Mouse (Mus musculus) adrenal gland, postnatal 25 days (tissue): Measurements from ENCODE around the gene Edrf1. TPM values are rescaled to one million over a fixed set of nuclear protein-coding genes. Genes with fewer than 3 reads are reported as not detected.

ENCODE experiments used
- DNase-seq: peaks from one replicate; pipeline ENCODE4 v3.0.0; 2021; ENCODE audit warnings: mixed read lengths
- long read RNA-seq: library from polyadenylated mRNA; stranded (forward); transcript quantifications from one replicate; pipeline ENCODE4 v2.0.0, GENCODE M21; 2021
- total RNA-seq: library from RNA; stranded (reverse); gene quantifications from 2 replicates; pipeline ENCODE4 v1.2.3, GENCODE M21; 2021

The Edrf1 gene
- 20.7 and 22.8 TPM in 2 replicates for total RNA-seq
- long read RNA-seq, full-length matches to known transcripts, result 4 of 13 reads
- long read RNA-seq, partial matches to known transcripts, result 4 of 13 reads
- long read RNA-seq, other reads (novel, unspliced or antisense), result 5 of 13 reads

DNA sequence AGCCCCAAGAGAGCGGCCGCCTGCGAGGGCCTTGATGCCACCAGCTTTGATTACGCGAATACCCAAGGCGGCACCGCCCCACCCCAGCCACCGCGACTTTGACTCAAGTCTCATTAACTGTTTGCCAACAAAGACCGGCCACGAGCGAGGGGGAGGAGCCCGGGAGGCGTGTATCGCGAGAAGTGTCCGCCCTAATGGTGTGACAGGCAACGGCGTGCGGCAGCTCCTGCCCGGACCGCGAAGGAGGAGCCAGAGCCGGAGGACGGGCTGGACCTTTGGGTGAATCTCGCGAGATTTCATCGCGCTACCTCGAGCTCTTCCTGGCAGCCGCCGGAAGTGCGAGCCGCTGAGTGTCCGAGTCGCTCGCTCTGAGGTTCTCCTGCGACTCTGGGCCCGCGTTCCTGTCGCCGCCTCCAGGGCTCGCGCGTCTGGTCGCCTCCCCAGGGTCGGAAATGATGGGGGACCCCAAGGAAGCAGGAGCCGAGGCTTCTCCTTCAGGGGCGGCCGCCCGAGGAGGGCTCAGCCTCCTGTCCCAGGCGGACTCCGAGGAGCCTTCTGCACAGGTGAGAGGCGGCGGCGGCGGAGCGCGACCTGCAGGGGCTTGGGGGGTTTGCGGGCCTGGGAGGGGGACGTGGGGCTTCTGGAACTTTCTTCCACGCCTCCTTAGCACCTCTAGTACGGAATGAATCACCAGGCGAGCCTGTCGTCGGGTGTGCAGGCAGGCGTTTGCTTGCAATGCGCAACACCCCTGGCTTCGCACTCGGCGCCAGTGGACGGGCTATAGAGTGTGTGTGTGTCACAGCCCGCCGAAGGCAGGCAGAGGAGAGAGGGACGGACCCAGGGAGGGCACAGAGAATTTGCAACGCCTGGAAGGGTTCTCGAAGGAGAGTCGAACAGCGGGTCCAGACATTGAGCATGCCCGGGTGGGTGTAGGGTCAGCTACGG lies at the start of gene Edrf1:
TSS of gene Edrf1 (plus strand) at position 183 of the 945 bp plus-strand sequence.
- peak; percentile 96 for DNase-seq

DNA sequence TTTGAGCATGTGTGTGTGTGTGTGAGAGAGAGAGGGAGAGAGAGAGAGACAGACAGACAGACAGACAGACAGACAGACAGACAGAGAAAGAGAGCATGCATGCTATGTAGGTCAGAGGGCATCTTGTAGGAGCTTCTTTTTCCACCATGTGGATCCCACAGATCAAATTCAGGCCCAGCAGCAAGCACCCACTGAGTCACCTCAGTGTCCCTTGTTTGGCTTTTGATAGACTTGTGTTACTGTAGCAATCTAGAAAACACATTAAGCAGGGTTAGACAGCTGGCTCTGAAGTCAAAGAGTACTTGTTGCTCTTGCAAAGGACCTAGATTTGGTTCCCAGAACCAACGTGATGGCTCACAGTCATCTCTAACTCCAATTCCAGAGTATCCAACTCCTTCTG lies 45.6 kb upstream of the Edrf1 start:
- no peak for DNase-seq

DNA sequence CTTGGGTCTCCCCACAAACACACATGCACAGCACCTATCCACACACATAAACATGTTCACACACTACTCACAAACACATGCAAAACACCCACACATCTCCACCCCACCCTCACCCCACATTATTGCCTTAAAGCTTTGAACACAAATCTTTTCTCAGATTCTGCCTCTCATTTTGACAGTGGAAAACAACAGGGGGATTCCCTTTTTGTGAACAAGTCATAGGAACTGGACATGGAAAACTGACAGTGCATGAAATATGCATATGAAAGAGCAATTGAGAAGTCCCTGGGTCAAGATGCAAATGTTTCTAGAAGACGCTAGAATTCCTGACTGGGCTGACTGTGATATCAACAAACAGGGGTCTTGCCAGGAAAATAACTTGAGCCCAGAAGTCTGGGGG lies 36.8 kb upstream of the Edrf1 start:
- no peak for DNase-seq

DNA sequence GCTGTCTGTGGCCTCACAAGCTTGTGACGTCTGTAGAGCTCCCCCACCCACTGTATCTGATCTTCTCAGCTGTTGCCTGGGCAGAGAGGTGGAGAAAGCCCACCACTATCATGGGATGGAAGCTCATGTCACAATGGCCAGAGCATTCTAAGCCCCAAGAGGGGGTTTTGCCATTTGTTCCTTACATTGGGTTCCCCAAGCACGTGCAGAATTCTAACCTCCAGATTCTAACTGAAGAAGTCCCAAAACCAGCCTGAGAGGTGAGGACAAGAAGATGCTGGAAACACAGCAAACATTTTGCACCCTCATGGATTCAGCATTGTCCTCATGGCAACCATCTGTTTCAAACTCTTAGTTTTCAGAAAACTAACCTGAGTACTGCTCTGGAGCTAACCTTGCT lies 35.3 kb upstream of the Edrf1 start, which contains the start of gene Tex36:
TSS of gene Tex36 (minus strand) at position 101 of the 400 bp plus-strand sequence.
- no peak for DNase-seq

DNA sequence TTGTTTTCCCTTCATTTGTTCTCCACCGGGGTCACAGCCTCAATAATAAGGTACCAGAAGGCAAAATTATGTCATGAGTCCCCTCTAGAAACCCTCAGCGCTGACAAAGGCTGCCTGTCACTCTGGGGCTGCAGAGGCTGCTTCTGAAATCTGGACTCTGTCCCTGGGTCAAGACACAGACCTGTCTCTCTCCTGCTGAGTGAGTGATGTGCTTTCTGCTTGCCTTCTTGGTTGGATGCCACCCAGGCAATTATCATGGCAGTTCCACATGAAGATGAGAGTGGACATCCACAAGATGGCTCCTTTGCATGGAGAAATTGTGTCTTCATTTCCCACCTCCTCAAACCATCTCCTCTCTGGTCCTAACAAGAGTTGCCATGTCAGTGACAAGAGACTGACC lies 34.2 kb upstream of the Edrf1 start:
- DNase-seq, result no peak

DNA sequence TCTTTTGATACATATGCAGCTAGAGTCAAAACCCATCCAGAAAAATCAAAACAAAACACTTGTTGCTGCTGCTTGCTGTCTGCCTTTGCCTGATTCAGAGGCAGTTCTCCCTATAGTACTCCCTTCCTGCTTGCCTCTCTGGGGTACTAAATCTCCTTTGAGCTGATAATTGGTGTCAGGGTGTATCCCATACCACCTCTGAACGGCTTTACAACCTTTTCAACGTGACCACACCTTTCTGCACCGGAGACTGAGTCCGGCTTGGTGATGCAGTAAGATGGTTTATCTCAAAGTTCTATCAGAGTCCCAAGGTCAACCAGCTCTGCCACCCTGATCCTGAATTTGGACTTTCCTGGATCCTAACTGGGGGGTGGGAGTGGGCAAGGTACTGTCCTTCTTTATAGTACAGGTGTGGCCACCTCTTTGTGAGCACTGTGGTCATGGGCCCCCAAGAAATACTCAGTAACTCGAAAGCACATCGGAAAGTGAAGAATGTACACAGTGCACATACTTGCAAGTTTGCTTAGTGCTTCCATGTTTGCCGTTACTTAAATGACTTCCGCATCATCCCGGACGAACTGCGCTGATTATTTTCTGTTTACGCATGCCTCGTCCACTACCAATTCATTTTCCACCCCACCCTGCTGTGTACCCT lies 32.8 kb upstream of the Edrf1 start:
- no peak for DNase-seq

DNA sequence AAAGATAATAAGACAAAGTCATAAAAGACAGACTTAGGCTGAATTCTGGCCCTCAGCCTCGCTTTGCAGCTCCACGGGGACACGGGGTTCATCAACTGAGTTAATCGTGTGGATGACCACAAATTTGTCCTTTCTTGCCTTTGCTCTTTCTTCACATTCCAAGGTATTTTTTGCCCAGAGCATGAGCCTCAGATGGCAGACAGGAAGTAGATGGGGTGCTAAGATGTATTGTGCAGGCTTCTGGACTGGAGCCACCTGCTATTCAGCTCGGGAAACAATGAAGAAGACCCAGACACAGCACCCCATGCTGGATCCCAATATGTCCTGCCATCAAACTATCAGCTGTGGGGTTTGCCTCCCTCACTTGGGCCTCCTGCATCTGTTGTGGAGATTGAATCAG lies 30.0 kb upstream of the Edrf1 start:
- DNase-seq, result no peak

DNA sequence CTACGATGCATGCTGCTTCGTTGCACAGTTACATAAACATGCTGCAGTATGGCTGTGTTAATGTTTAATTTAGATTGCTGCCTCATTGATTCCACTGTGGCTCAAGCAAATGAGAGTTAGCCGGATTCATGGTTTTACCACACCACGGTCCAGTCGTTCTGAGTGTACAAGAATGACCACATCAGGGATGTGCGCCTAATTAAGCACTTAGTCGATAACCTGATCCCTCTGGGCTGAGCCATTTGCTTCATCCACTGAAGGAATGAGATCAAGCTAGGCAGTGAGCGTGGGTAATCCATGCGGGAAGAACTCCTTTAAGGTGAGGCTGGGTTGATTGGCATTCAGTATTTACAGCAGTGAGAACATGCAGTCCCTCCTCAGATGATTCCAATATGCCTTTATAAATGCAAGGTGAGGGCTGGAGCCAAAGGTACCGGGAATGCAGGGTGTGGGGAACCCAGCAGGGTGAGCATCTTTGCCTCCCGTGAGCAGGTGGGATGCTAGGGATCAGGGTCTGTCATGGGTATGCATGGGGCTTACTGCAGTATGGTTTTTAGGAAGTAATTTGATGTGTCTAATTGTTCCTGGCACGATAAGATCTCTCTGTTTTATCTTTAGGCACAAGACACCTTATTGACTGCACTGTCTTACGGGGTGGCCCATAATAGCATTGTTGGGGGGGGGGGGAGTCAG lies 29.3 kb upstream of the Edrf1 start:
- no peak for DNase-seq

DNA sequence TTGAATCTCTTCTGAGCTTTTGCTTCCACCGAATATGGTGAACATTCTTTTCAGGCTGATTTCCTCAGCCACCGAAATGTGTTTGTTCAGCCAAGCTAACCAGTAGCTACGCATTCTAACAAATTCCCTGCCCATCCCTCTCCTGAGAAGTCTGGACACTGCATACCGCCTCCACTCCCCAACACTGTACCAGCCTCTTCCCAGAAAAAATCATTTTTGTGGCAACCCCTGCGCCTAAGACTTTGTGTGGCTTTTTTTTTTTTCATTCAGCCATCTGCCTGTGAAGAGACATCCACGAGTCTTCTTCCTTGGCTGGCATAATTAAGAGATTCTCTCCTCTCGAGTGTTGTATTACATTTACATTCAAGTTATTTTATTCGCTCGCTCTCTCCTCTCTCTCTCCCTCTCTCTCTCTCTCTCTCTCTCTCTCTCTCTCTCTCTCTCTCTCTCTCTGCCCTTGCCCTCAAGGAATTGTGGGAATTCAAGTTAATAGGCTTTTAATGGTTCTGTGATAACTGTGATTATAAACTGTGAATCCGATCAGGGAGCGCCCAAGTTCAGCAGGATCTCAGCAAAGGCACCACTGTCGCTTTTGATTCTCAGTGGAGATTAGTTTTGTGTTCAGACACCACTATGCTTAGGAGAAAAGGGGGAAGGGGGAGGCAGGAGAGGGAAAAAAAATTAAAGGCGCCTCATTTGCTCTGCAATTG lies 28.6 kb upstream of the Edrf1 start:
- DNase-seq, result no peak

DNA sequence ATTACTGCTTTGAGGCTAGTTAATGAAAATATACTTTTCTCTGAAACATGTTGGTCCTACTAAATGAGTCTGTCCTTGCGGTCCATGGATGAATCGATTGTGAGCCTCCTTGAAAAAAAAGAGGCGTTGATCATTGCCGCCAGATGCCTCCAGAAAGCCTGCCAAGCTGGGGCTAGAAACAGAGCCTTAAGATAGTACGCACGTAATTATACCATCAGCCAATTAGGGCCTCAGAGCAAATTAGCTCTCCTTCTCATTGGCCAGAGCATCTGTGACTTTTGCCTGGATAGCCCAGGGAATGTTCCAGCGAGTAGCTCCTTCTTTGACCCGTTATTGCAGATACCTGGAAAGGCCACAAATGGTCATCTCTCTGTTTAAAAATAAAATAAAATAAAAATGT lies 27.8 kb upstream of the Edrf1 start:
- DNase-seq, result no peak

DNA sequence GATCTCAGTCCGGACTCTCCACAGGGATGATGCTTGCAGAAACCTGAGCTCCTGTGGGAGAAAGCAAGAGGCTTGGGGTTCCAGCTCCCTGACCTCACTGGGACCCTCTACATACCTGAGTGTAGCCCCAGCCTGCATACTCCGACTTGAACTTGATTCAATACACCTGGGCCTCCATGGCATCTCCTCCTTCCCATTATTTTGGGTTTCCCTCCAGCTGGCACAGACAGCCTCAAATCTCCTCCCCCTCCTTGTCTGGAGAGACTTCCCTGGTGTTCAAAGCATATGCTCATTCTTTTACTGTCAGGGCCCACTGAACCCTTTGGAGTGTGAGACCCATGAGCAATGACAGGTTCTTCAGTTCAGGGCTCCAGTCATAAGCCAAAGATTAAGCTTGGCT lies 24.4 kb upstream of the Edrf1 start:
- DNase-seq, result no peak

DNA sequence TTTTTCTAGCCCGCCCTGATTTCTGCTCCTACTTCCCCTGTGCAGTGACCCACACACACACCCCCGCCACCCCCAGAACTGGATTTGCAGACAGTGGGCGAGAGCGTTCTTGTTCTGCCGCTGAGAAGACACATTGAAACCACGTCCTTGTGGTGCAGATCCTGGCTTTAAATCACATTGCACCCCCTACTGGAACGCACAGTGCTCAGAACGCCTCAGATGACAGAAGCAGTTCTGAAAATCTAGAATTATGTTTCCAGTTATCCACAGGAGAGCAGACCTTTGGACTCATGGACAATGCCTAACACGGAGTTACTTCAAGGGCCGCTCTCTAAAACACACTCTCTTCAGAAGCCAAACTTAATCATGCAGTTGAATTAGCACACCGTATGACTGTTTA lies 16.6 kb upstream of the Edrf1 start:
- DNase-seq, result no peak

DNA sequence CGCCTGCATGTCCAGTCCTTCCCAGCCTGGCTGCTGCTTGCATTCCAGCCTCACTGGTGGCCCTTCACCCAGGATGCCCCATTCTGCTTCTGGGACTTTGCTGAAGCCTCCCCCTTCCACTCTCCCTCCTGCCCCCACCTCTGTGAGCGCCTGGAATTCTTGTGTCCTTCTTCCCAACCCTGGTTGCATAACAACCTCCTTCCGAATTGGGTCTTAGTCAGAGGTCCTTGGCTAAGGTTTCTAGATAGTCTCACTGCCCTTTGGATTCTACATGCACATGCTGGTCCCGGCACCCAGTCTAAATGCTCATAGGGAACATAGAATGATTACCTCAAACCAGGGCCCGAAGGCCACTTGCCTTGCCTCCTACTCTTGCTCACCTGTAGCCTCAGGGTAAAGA lies 14.1 kb upstream of the Edrf1 start:
- no peak for DNase-seq

DNA sequence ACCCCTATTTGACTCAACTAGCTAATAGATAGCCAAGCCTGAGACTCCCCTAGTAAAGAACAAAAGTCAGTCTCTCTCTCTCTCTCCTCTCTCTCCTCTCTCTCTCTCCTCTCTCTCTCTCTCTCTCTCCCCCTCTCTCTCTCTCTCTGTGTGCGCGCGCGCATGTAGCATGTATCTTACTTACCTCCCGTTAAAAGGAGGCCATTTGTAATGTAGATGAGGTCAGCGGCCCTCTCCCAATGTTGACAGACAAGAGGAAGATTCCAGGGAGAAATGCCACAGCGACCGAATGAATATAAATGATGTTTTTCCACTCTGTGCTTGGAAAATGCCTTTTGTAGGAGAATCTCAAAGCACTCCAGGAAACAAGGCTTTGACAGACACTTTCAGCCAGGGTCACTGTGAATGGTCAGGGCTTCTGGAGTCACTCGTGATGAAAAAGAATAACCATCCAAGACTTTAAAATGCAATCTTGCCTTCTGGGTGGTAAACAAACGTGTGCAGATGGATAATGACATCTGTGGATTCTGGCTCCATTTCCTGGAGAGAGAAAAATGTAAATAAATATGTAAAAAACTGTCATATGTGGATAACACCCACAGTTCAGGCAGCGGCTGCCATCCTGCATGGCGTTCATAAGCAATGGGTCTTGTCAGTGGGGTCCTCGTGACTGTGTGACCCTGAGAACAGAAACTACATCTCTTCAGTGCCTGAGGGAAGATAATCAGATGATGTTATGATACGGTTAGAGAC lies 10.0 kb upstream of the Edrf1 start:
- no peak for DNase-seq

DNA sequence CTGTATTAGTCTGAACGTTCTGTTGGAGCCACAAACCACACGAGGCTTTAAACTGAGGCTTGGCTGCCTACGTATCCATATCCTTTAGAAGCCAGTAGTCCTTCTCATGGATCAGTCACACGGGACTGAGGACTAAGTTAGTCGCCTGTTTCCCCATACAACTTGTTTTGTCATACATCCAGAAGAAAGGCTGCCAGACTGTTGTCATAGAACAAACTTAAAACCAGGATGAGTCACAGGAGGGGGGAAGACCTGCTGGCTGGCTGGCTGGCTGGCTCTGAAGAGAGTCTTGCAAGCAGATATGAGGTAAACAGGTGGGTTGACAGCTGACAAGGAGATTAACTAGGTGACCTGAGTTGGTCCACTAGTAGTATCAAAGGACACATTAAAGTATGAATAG lies 6.5 kb upstream of the Edrf1 start:
- DNase-seq, result no peak

DNA sequence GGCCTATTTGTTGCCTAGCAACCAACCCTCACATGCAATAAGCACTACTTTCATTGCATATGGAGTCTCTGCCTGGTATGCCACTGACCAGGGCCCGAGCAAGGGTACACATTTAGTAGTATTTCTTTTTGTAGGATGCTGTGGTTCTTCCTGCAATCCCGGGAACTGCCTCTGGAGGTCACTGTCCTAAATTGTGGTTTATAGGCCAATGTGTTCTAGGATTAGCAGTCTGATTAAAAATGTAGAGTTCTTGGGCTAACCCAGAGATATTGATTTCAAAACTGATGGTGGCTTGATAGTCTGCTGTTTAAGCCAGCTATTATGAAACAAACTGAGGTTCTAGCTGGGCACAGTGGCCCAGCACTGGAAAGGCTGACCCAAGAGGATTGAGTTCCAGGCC lies 4.9 kb upstream of the Edrf1 start:
- peak; percentile 57 for DNase-seq

DNA sequence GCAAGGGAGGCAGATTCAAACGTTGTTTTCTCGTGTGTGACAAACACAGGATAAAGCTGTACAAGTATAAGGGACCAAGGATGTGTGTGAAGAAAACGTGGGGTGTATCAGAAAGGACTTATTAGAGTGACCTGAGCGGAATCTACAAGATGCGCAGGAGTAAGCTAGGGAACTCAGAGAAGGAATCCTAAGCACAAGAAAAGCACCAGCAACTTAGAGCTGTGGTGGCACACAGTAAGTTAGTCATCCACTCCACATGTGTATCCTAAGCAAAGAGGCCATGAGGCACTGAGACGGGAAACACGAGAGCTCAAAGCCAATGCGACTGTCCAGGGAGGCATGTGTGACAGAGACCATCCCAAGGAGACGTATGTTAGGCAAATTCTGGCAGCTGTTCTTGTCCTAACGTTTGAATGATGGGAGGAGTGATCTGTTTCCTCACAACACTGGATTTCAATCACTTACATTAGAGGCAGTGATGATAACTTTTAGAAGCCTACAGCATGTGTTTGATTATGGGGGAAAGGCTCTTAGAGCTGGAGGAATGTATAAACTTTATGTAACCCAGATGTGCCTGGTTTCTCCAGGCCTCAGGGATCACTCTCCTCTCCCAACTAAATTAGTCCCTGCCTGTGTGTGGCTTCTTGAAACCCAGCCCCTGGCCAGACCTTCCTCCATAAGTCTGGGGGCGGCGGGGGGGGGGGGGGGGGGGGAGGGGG lies 2.3 kb upstream of the Edrf1 start:
- no peak for DNase-seq

DNA sequence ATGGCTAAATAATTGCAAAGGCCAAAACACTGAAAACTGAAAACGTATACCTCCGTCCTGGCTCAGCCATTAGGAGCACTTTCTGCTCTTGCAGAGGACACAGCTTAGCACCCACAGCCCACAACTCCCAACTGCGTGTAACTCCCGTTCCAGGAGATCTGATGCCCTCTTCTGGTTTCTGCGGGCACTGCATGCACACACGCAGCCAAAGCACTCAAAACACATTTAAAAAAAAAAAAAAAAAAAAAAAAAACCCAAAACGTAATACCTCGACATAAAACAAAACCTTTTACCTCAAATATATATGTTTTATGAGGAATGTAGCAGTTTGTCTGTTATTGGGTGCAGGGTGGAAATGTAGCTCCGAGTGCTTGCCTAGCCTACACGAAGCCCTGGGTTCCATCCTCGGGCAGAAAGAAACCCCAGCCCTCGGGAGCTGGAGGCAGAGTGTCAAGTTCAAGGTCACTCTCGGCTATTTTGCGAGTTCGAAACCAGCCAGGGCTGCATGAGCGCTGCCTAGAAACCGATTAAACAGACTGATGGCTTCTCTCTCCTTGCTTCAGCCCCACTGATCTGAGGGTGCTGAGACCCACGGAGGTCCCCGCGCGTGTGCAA lies 498 bp upstream of the Edrf1 start:
- DNase-seq, result peak; percentile 86

DNA sequence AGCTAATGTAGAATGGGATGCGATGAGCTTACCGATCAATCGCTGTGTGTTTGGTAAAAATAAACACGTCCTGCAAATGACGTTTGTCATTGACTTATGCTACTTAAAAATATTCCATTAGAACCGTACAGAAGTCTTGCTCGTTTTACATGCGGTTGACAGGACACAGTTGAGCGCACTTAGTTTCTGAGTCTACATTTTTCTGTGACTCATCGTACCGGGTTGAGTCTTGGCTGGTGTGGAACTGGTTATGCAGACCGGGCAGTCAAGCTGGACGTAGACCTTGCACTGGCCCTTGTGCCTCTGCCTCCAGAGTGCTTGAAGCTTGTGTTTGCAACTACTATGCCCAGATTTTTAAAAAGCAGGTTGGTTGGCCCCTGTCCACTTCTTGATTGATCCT lies 963 bp downstream of the Edrf1 start:
- peak; percentile 27 for DNase-seq

DNA sequence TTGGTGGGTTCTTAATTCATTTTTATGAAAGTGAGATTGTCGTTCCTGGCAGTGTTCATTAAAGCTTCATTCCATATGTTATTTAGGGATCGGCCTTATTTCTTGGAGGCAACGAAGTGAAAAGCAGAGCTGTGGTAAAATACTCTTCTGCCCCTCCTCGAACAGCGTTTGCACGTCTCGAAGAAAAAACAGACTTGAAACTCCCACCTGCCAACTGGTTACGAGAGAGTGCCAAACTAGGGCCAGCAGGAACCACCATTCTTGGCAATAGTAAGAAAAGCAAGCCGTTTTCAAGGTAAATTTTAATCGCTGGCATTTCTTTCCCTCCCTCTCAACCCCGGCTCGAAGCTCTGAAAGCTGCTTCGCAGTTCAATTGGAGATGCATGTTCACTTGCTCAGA lies 1.5 kb downstream of the Edrf1 start:
- no peak for DNase-seq
